Mouse (Mus musculus) hindbrain, embryonic 11.5 days (tissue): ENCODE measurements around the gene Mdh2. TPM values are rescaled to one million over a fixed set of nuclear protein-coding genes. Genes with fewer than 3 reads are reported as not detected.

Source experiments
- ATAC-seq: fragments of 200-750 bp; cut with Nextera tagmentation; 2 replicates; pipeline ENCODE4 v1.8.0; 2017; ENCODE audit warnings: mild to moderate bottlenecking, moderate TSS enrichment, moderate library complexity; ENCODE audit not compliant: low FRiP score
- DNase-seq: peaks from one replicate; pipeline ENCODE4 v3.0.0-alpha.2; 2015; ENCODE audit warnings: low spot score
- H3K27ac ChIP-seq: fragments of 300-500 bp; sonication (generic); 2 replicates; pipeline ENCODE4 v1.5.1; 2014; ENCODE audit warnings: mild to moderate bottlenecking, low read depth, low read length
- H3K27me3 ChIP-seq: fragments of 300-500 bp; sonication (generic); 2 replicates; pipeline ENCODE4 v1.6.1; 2014; ENCODE audit warnings: mild to moderate bottlenecking, low read length, moderate library complexity, mixed read lengths; ENCODE audit not compliant: control insufficient read depth, insufficient read depth
- H3K36me3 ChIP-seq: fragments of 300-500 bp; sonication (generic); 2 replicates; pipeline ENCODE4 v1.6.1; 2014; ENCODE audit warnings: mild to moderate bottlenecking, low read length, moderate library complexity, mixed read lengths; ENCODE audit not compliant: control insufficient read depth, insufficient read depth
- H3K4me1 ChIP-seq: fragments of 300-500 bp; sonication (generic); replicated peaks from 2 replicates; pipeline ENCODE4 v1.6.1; 2014; ENCODE audit warnings: low read length, mixed read lengths; ENCODE audit not compliant: control insufficient read depth, insufficient read depth
- H3K4me2 ChIP-seq: fragments of 300-500 bp; sonication (generic); replicated peaks from 2 replicates; pipeline ENCODE4 v1.6.1; 2014; ENCODE audit warnings: mild to moderate bottlenecking, low read depth, low read length
- H3K4me3 ChIP-seq: fragments of 300-500 bp; sonication (generic); 2 replicates; pipeline ENCODE4 v1.5.1; 2014; ENCODE audit warnings: low read depth, low read length
- H3K9ac ChIP-seq: fragments of 300-500 bp; sonication (generic); 2 replicates; pipeline ENCODE4 v1.6.1; 2014; ENCODE audit warnings: low read depth, low read length
- H3K9me3 ChIP-seq: fragments of 300-500 bp; sonication (generic); 2 replicates; pipeline ENCODE4 v1.6.1; 2016; ENCODE audit warnings: low read length; ENCODE audit not compliant: control insufficient read depth
- WGBS: fragments of 180-500 bp; shearing (Covaris S2); extraction: QIAGEN DNeasy Blood & Tissue Kit; methylation state at CpG from one replicate; pipeline ENCODE4 v1.1.7; 2014; 5-methylcytosine and 5-hydroxymethylcytosine counted together
- polyA plus RNA-seq: library from polyadenylated mRNA; unstranded; fragments of >200 nt; fragmentation: Nextera tagmentation; extraction: Ambion mirVana; gene quantifications from 2 replicates; pipeline ENCODE4 v1.2.1, GENCODE M21; 2014

Gene Mdh2
- polyA plus RNA-seq, 1 experiment from 2014 or later = 620 TPM

GRCm38 (mm10) chr5:135793996-135794858 lies 15.9 kb downstream of the Mdh2 start:
- DNase-seq (peak; percentile 94), ATAC-seq (peak; percentile 90)
- 0 out of 2 replicates have a peak overlapping the region, but pooled peaks have one; percentile 2 for H3K4me3 ChIP-seq
- peaks cover 7% of the 10 kb centered on the region; the same call in 1 of the 2 replicates for H3K4me1 ChIP-seq
- peaks cover 6% of the 10 kb centered on the region for H3K36me3 ChIP-seq
- peak overlapping the region; percentile 31 for H3K4me2 ChIP-seq
- H3K9ac ChIP-seq = peak overlapping the region; percentile 49
- H3K27ac ChIP-seq = peak overlapping the region; percentile 86
- 10% methylated on average over 20 of the region's 20 CpGs for WGBS
- no peaks in the 10 kb centered on the region for H3K9me3 ChIP-seq
- no peaks in the 10 kb centered on the region for H3K27me3 ChIP-seq

- ATAC-seq (no peak; the same call in 1 of the 2 replicates), DNase-seq (no peak)
- Histone ChIP-seq H3K27me3 (no peaks in the 10 kb centered on the region), H3K9ac (peak overlapping the region; percentile 45; the same call in 1 of the 2 replicates), H3K9me3 (no peaks in the 10 kb centered on the region), H3K4me1 (peaks cover 7% of the 10 kb centered on the region; the same call in 1 of the 2 replicates), H3K4me2 (0 out of 2 replicates have a peak overlapping the region, but pooled peaks have one; percentile 31), H3K4me3 (no peak overlapping the region), H3K27ac (peak overlapping the region; percentile 86), H3K36me3 (peaks cover 4% of the 10 kb centered on the region)
- 10% methylated on average over 5 of the region's 5 CpGs for WGBS
These were observed 16.5 kb downstream of the Mdh2 start for GRCm38 (mm10) chr5:135794859-135795181.

- 49% methylated on average over 4 of the region's 4 CpGs for WGBS
- H3K4me1 ChIP-seq = peaks cover 6% of the 10 kb centered on the region; the same call in 1 of the 2 replicates
- H3K9ac ChIP-seq = no peak overlapping the region
- H3K4me3 ChIP-seq = no peak overlapping the region
- H3K36me3 ChIP-seq = no peaks in the 10 kb centered on the region
- H3K27ac ChIP-seq = no peak overlapping the region
- no peaks in the 10 kb centered on the region for H3K27me3 ChIP-seq
- H3K9me3 ChIP-seq = no peaks in the 10 kb centered on the region
- ATAC-seq = no peak
- no peak overlapping the region for H3K4me2 ChIP-seq
- DNase-seq = peak; percentile 44
These were observed 21.5 kb downstream of the Mdh2 start for GRCm38 (mm10) chr5:135799746-135800145.

- Histone ChIP-seq H3K9me3 (no peaks in the 10 kb centered on the region), H3K9ac (no peak overlapping the region), H3K4me1 (0 out of 2 replicates have a peak, but pooled peaks cover 4% of the 10 kb centered on the region), H3K27ac (peak overlapping the region; percentile 70), H3K36me3 (no peaks in the 10 kb centered on the region), H3K4me2 (no peak overlapping the region), H3K27me3 (no peaks in the 10 kb centered on the region), H3K4me3 (no peak overlapping the region)
- 3% methylated on average over 6 of the region's 6 CpGs for WGBS
- ATAC-seq (peak; percentile 75), DNase-seq (peak; percentile 44)
These were observed 22.6 kb downstream of the Mdh2 start for GRCm38 (mm10) chr5:135800927-135801326.

- ATAC-seq (no peak), DNase-seq (no peak)
- no peak overlapping the region for H3K27ac ChIP-seq
- H3K4me2 ChIP-seq = no peak overlapping the region
- no peak overlapping the region for H3K4me3 ChIP-seq
- 0 out of 2 replicates have a peak, but pooled peaks cover 4% of the 10 kb centered on the region for H3K4me1 ChIP-seq
- 92% methylated on average over 8 of the region's 8 CpGs for WGBS
- no peaks in the 10 kb centered on the region for H3K36me3 ChIP-seq
- H3K9ac ChIP-seq = no peak overlapping the region
- H3K27me3 ChIP-seq = no peaks in the 10 kb centered on the region
- no peaks in the 10 kb centered on the region for H3K9me3 ChIP-seq
These were observed 24.4 kb downstream of the Mdh2 start for GRCm38 (mm10) chr5:135802641-135803040.

GRCm38 (mm10) chr5:135803135-135803534 lies 24.9 kb downstream of the Mdh2 start:
- H3K27me3 ChIP-seq = no peaks in the 10 kb centered on the region
- 67% methylated on average over 4 of the region's 4 CpGs for WGBS
- H3K9me3 ChIP-seq = no peaks in the 10 kb centered on the region
- H3K4me3 ChIP-seq = no peak overlapping the region
- no peak overlapping the region for H3K9ac ChIP-seq
- H3K4me1 ChIP-seq = 0 out of 2 replicates have a peak, but pooled peaks cover 4% of the 10 kb centered on the region
- H3K27ac ChIP-seq = no peak overlapping the region
- ATAC-seq (no peak), DNase-seq (no peak)
- no peak overlapping the region for H3K4me2 ChIP-seq
- no peaks in the 10 kb centered on the region for H3K36me3 ChIP-seq

- Histone ChIP-seq H3K27ac (no peak overlapping the region), H3K4me2 (no peak overlapping the region), H3K27me3 (no peaks in the 10 kb centered on the region), H3K9ac (no peak overlapping the region), H3K4me3 (no peak overlapping the region), H3K9me3 (no peaks in the 10 kb centered on the region), H3K36me3 (no peaks in the 10 kb centered on the region), H3K4me1 (0 out of 2 replicates have a peak, but pooled peaks cover 4% of the 10 kb centered on the region)
- WGBS = 88% methylated on average over 4 of the region's 4 CpGs
- ATAC-seq = no peak
- DNase-seq = no peak
These were observed 25.4 kb downstream of the Mdh2 start for GRCm38 (mm10) chr5:135803676-135804075.

GRCm38 (mm10) chr5:135804735-135805134 lies 26.5 kb downstream of the Mdh2 start:
- Histone ChIP-seq H3K4me3 (no peak overlapping the region), H3K27ac (no peak overlapping the region), H3K9ac (no peak overlapping the region), H3K9me3 (no peaks in the 10 kb centered on the region), H3K4me1 (0 out of 2 replicates have a peak, but pooled peaks cover 4% of the 10 kb centered on the region), H3K36me3 (no peaks in the 10 kb centered on the region), H3K4me2 (no peak overlapping the region), H3K27me3 (no peaks in the 10 kb centered on the region)
- no peak for DNase-seq
- ATAC-seq = no peak
- WGBS = 69% methylated on average over 2 of the region's 2 CpGs
